Mouse (Mus musculus) testis, adult 2 months (tissue): ENCODE measurements at regions not wholly inside any gene's neighbourhood (a gene's known extent, or its start where the extent isn't known, plus 50 kb on each side); places are given as distances from the start of the nearest gene placed in this dataset.
A peak's percentile ranks its signal among the peaks of the same experiment; 100 is the strongest.

Experiments
- H3K27ac ChIP-seq: fragments of 200-500 bp; 2 replicates; pipeline ENCODE4 v1.5.1; 2012; ENCODE audit warnings: low read depth, low read length; ENCODE audit not compliant: control insufficient read depth, insufficient read depth
- H3K27me3 ChIP-seq: fragments of 200-500 bp; 2 replicates; pipeline ENCODE4 v1.6.1; 2012; ENCODE audit warnings: mild to moderate bottlenecking, low read length, moderate library complexity; ENCODE audit not compliant: control insufficient read depth, insufficient read depth
- H3K36me3 ChIP-seq: fragments of 200-500 bp; 2 replicates; pipeline ENCODE4 v1.6.1; 2012; ENCODE audit warnings: mild to moderate bottlenecking, low read length; ENCODE audit not compliant: control insufficient read depth, insufficient read depth
- H3K4me1 ChIP-seq: fragments of 200-500 bp; 2 replicates; pipeline ENCODE4 v1.6.1; 2012; ENCODE audit warnings: low read length; ENCODE audit not compliant: control insufficient read depth, insufficient read depth
- H3K4me3 ChIP-seq: fragments of 200-500 bp; 2 replicates; pipeline ENCODE4 v1.5.1; 2012; ENCODE audit warnings: low read depth, mild to moderate bottlenecking, low read length, moderate library complexity, mixed read lengths; ENCODE audit not compliant: control insufficient read depth
- CTCF ChIP-seq: fragments of 200-500 bp; IDR thresholded peaks from 2 replicates; pipeline ENCODE4 v1.5.1; 2012; ENCODE audit warnings: low read depth, mild to moderate bottlenecking, inconsistent platforms, low read length, moderate library complexity; ENCODE audit not compliant: control insufficient read depth, insufficient read depth, insufficient replicate concordance
- POLR2A ChIP-seq: fragments of 200-500 bp; IDR thresholded peaks from 2 replicates; pipeline ENCODE4 v1.6.1; 2012; ENCODE audit warnings: low read depth, mild to moderate bottlenecking, inconsistent platforms, low read length, moderate library complexity; ENCODE audit not compliant: control insufficient read depth

GRCm38 (mm10) chr16:97258821-97259220 is 88.3 kb upstream of the Dscam start:
- Histone ChIP-seq H3K27me3 (no peaks in the 10 kb centered on the region), H3K27ac (no peak overlapping the region), H3K4me1 (no peaks in the 10 kb centered on the region), H3K4me3 (no peak overlapping the region), H3K36me3 (no peaks in the 10 kb centered on the region)
- TF ChIP-seq CTCF (no peak), POLR2A (no peak)

GRCm38 (mm10) chr16:97263451-97263850 is 92.9 kb upstream of the Dscam start:
- Histone ChIP-seq H3K4me1 (no peaks in the 10 kb centered on the region), H3K27ac (no peak overlapping the region), H3K4me3 (no peak overlapping the region), H3K27me3 (no peaks in the 10 kb centered on the region), H3K36me3 (no peaks in the 10 kb centered on the region)
- TF ChIP-seq CTCF (no peak), POLR2A (no peak)

GRCm38 (mm10) chr16:97270417-97271133 is 86.0 kb upstream of the Bace2 start:
- Histone ChIP-seq H3K27me3 (no peaks in the 10 kb centered on the region), H3K4me1 (no peaks in the 10 kb centered on the region), H3K27ac (no peak overlapping the region), H3K4me3 (no peak overlapping the region), H3K36me3 (no peaks in the 10 kb centered on the region)
- no peak for TF ChIP-seq CTCF
- TF ChIP-seq POLR2A: no peak

- Histone ChIP-seq H3K27ac (no peak overlapping the region), H3K27me3 (no peaks in the 10 kb centered on the region)
Observed at GRCm38 (mm10) chr16:97271264-97271663, 85.3 kb upstream of the Bace2 start.

GRCm38 (mm10) chr16:97272035-97272631 is 84.4 kb upstream of the Bace2 start:
- no peaks in the 10 kb centered on the region for H3K36me3 ChIP-seq
- H3K4me3 ChIP-seq: no peak overlapping the region
- H3K4me1 ChIP-seq: no peaks in the 10 kb centered on the region
- no peak overlapping the region for H3K27ac ChIP-seq
- TF ChIP-seq POLR2A: no peak
- peak; percentile 86; the same call in 1 of the 2 replicates for TF ChIP-seq CTCF
- H3K27me3 ChIP-seq: no peaks in the 10 kb centered on the region

More at GRCm38 (mm10) chr16:97271264-97271663, 85.3 kb upstream of the Bace2 start:
- Histone ChIP-seq H3K4me1 (no peaks in the 10 kb centered on the region), H3K36me3 (no peaks in the 10 kb centered on the region), H3K4me3 (no peak overlapping the region)
- TF ChIP-seq CTCF (no peak), POLR2A (no peak)

- TF ChIP-seq CTCF (no peak), POLR2A (no peak)
- no peak overlapping the region for H3K4me3 ChIP-seq
- H3K27ac ChIP-seq: no peak overlapping the region
- H3K36me3 ChIP-seq: no peaks in the 10 kb centered on the region
- H3K4me1 ChIP-seq: no peaks in the 10 kb centered on the region
- H3K27me3 ChIP-seq: no peaks in the 10 kb centered on the region
Observed at GRCm38 (mm10) chr16:97278913-97279312, 77.6 kb upstream of the Bace2 start.

- Histone ChIP-seq H3K27me3 (no peaks in the 10 kb centered on the region), H3K36me3 (no peaks in the 10 kb centered on the region), H3K27ac (no peak overlapping the region), H3K4me1 (no peaks in the 10 kb centered on the region), H3K4me3 (no peak overlapping the region)
- no peak for TF ChIP-seq POLR2A
- no peak for TF ChIP-seq CTCF
Observed at GRCm38 (mm10) chr16:97281615-97282110, 74.9 kb upstream of the Bace2 start.
